Mouse (Mus musculus) midbrain, embryonic 12.5 days (tissue): Measurements from ENCODE around the gene Abca5. TPM values are rescaled to one million over a fixed set of nuclear protein-coding genes. Genes with fewer than 3 reads are reported as not detected.

Experiments
- ATAC-seq: fragments of 200-750 bp; cut with Nextera tagmentation; 2 replicates; pipeline ENCODE4 v1.8.0; 2017; ENCODE audit warnings: low read depth, moderate TSS enrichment, moderate library complexity; ENCODE audit not compliant: low FRiP score
- H3K27ac ChIP-seq: fragments of 300-500 bp; sonication (generic); replicated peaks from 2 replicates; pipeline ENCODE4 v1.5.1; 2016; ENCODE audit warnings: mild to moderate bottlenecking
- H3K27me3 ChIP-seq: fragments of 300-500 bp; sonication (generic); 2 replicates; pipeline ENCODE4 v1.6.1; 2016; ENCODE audit warnings: mild to moderate bottlenecking
- H3K36me3 ChIP-seq: fragments of 300-500 bp; sonication (generic); 2 replicates; pipeline ENCODE4 v1.6.1; 2016
- H3K4me1 ChIP-seq: fragments of 300-500 bp; sonication (generic); 2 replicates; pipeline ENCODE4 v1.6.1; 2016
- H3K4me2 ChIP-seq: fragments of 300-500 bp; sonication (generic); replicated peaks from 2 replicates; pipeline ENCODE4 v1.6.1; 2016; ENCODE audit warnings: mild to moderate bottlenecking, moderate library complexity
- H3K4me3 ChIP-seq: fragments of 300-500 bp; sonication (generic); 2 replicates; pipeline ENCODE4 v1.5.1; 2016; ENCODE audit warnings: mild to moderate bottlenecking
- H3K9ac ChIP-seq: fragments of 300-500 bp; sonication (generic); replicated peaks from 2 replicates; pipeline ENCODE4 v1.6.1; 2016; ENCODE audit warnings: mild to moderate bottlenecking, moderate library complexity
- H3K9me3 ChIP-seq: fragments of 300-500 bp; sonication (generic); 2 replicates; pipeline ENCODE4 v1.6.1; 2016; ENCODE audit warnings: mild to moderate bottlenecking
- WGBS: fragments of 180-500 bp; shearing (Covaris S2); methylation state at CpG from one replicate; pipeline ENCODE4 v1.1.7; 2016; 5-methylcytosine and 5-hydroxymethylcytosine counted together
- polyA plus RNA-seq: library from polyadenylated mRNA; unstranded; fragments of >200 nt; fragmentation: Nextera tagmentation; extraction: Ambion mirVana; gene quantifications from 2 replicates; pipeline ENCODE4 v1.2.1, GENCODE M21; 2016

The Abca5 gene
- polyA plus RNA-seq, 1 experiment from 2014 or later, result 5.9 TPM

GRCm38 (mm10) chr11:110288423-110288822, 49.1 kb downstream of the Abca5 start:
- 80% methylated on average over 3 of the region's 3 CpGs for WGBS
- no peak overlapping the region for H3K4me3 ChIP-seq
- H3K36me3 ChIP-seq, result no peaks in the 10 kb centered on the region
- H3K9me3 ChIP-seq, result no peaks in the 10 kb centered on the region
- no peak for ATAC-seq
- no peak overlapping the region for H3K9ac ChIP-seq
- H3K4me1 ChIP-seq, result no peaks in the 10 kb centered on the region
- H3K27me3 ChIP-seq, result no peaks in the 10 kb centered on the region
- H3K4me2 ChIP-seq, result no peak overlapping the region
- no peak overlapping the region for H3K27ac ChIP-seq

GRCm38 (mm10) chr11:110287694-110288093, 49.8 kb downstream of the Abca5 start:
- no peaks in the 10 kb centered on the region for H3K36me3 ChIP-seq
- H3K9ac ChIP-seq, result no peak overlapping the region
- no peaks in the 10 kb centered on the region for H3K27me3 ChIP-seq
- H3K27ac ChIP-seq, result no peak overlapping the region
- no peaks in the 10 kb centered on the region for H3K4me1 ChIP-seq
- no peak overlapping the region for H3K4me3 ChIP-seq
- ATAC-seq, result no peak
- H3K4me2 ChIP-seq, result no peak overlapping the region
- no peaks in the 10 kb centered on the region for H3K9me3 ChIP-seq
- WGBS, result 81% methylated on average over 9 of the region's 9 CpGs

- Histone ChIP-seq H3K36me3 (no peaks in the 10 kb centered on the region), H3K4me2 (no peak overlapping the region), H3K4me3 (no peak overlapping the region), H3K27me3 (no peaks in the 10 kb centered on the region), H3K9me3 (no peaks in the 10 kb centered on the region), H3K4me1 (no peaks in the 10 kb centered on the region), H3K9ac (no peak overlapping the region), H3K27ac (no peak overlapping the region)
- 88% methylated on average over 3 of the region's 3 CpGs for WGBS
- ATAC-seq, result no peak
Measured at GRCm38 (mm10) chr11:110286331-110286730, 51.2 kb downstream of the Abca5 start.

GRCm38 (mm10) chr11:110284849-110285248, 52.7 kb downstream of the Abca5 start:
- Histone ChIP-seq H3K4me1 (no peaks in the 10 kb centered on the region), H3K27ac (no peak overlapping the region), H3K27me3 (no peaks in the 10 kb centered on the region), H3K9ac (no peak overlapping the region), H3K4me3 (no peak overlapping the region), H3K4me2 (no peak overlapping the region), H3K9me3 (no peaks in the 10 kb centered on the region), H3K36me3 (no peaks in the 10 kb centered on the region)
- WGBS, result 78% methylated on average over 10 of the region's 10 CpGs
- no peak for ATAC-seq

- Histone ChIP-seq H3K4me2 (no peak overlapping the region), H3K9ac (no peak overlapping the region), H3K4me1 (no peaks in the 10 kb centered on the region), H3K27ac (no peak overlapping the region), H3K27me3 (no peaks in the 10 kb centered on the region), H3K9me3 (no peaks in the 10 kb centered on the region), H3K4me3 (no peak overlapping the region), H3K36me3 (no peaks in the 10 kb centered on the region)
- ATAC-seq, result no peak
- 89% methylated on average over 9 of the region's 9 CpGs for WGBS
Measured at GRCm38 (mm10) chr11:110284185-110284787, 53.2 kb downstream of the Abca5 start.

GRCm38 (mm10) chr11:110274794-110275193, 62.7 kb downstream of the Abca5 start:
- ATAC-seq, result no peak
- no peak overlapping the region for H3K27ac ChIP-seq
- no peaks in the 10 kb centered on the region for H3K36me3 ChIP-seq
- no peaks in the 10 kb centered on the region for H3K9me3 ChIP-seq
- H3K4me2 ChIP-seq, result no peak overlapping the region
- WGBS, result 61% methylated on average over 3 of the region's 3 CpGs
- no peak overlapping the region for H3K4me3 ChIP-seq
- no peaks in the 10 kb centered on the region for H3K27me3 ChIP-seq
- H3K4me1 ChIP-seq, result no peaks in the 10 kb centered on the region
- no peak overlapping the region for H3K9ac ChIP-seq

- ATAC-seq, result peak; percentile 69; the same call in 1 of the 2 replicates
- no peak overlapping the region for H3K27ac ChIP-seq
- 3% methylated on average over 5 of the region's 5 CpGs for WGBS
- H3K9me3 ChIP-seq, result no peaks in the 10 kb centered on the region
- H3K9ac ChIP-seq, result no peak overlapping the region
- no peaks in the 10 kb centered on the region for H3K4me1 ChIP-seq
- no peak overlapping the region for H3K4me2 ChIP-seq
- H3K36me3 ChIP-seq, result no peaks in the 10 kb centered on the region
- no peaks in the 10 kb centered on the region for H3K27me3 ChIP-seq
- H3K4me3 ChIP-seq, result no peak overlapping the region
Measured at GRCm38 (mm10) chr11:110271745-110272144, 65.8 kb downstream of the Abca5 start.

- no peaks in the 10 kb centered on the region for H3K4me1 ChIP-seq
- no peak overlapping the region for H3K4me3 ChIP-seq
- H3K27me3 ChIP-seq, result no peaks in the 10 kb centered on the region
- H3K4me2 ChIP-seq, result no peak overlapping the region
- no peaks in the 10 kb centered on the region for H3K36me3 ChIP-seq
- H3K9me3 ChIP-seq, result no peaks in the 10 kb centered on the region
- 46% methylated on average over 8 of the region's 8 CpGs for WGBS
- H3K9ac ChIP-seq, result no peak overlapping the region
- H3K27ac ChIP-seq, result no peak overlapping the region
- peak; percentile 56 for ATAC-seq
Measured at GRCm38 (mm10) chr11:110268244-110268844, 69.2 kb downstream of the Abca5 start.

GRCm38 (mm10) chr11:110267232-110267631, 70.3 kb downstream of the Abca5 start:
- H3K36me3 ChIP-seq, result no peaks in the 10 kb centered on the region
- no peak for ATAC-seq
- H3K9me3 ChIP-seq, result no peaks in the 10 kb centered on the region
- H3K4me2 ChIP-seq, result no peak overlapping the region
- H3K27me3 ChIP-seq, result no peaks in the 10 kb centered on the region
- no peak overlapping the region for H3K9ac ChIP-seq
- no peaks in the 10 kb centered on the region for H3K4me1 ChIP-seq
- 96% methylated on average over 6 of the region's 6 CpGs for WGBS
- H3K27ac ChIP-seq, result no peak overlapping the region
- no peak overlapping the region for H3K4me3 ChIP-seq

GRCm38 (mm10) chr11:110266757-110267156, 70.8 kb downstream of the Abca5 start:
- ATAC-seq, result no peak
- no peaks in the 10 kb centered on the region for H3K36me3 ChIP-seq
- no peaks in the 10 kb centered on the region for H3K27me3 ChIP-seq
- H3K4me3 ChIP-seq, result no peak overlapping the region
- H3K9ac ChIP-seq, result no peak overlapping the region
- no peak overlapping the region for H3K27ac ChIP-seq
- WGBS, result 92% methylated on average over 11 of the region's 11 CpGs
- H3K4me1 ChIP-seq, result no peaks in the 10 kb centered on the region
- no peaks in the 10 kb centered on the region for H3K9me3 ChIP-seq
- no peak overlapping the region for H3K4me2 ChIP-seq

GRCm38 (mm10) chr11:110261867-110262266, 75.6 kb downstream of the Abca5 start:
- no peak overlapping the region for H3K4me3 ChIP-seq
- 68% methylated on average over 3 of the region's 3 CpGs for WGBS
- no peaks in the 10 kb centered on the region for H3K9me3 ChIP-seq
- H3K27me3 ChIP-seq, result no peaks in the 10 kb centered on the region
- no peaks in the 10 kb centered on the region for H3K36me3 ChIP-seq
- no peaks in the 10 kb centered on the region for H3K4me1 ChIP-seq
- no peak overlapping the region for H3K9ac ChIP-seq
- ATAC-seq, result no peak
- H3K27ac ChIP-seq, result no peak overlapping the region
- no peak overlapping the region for H3K4me2 ChIP-seq

- Histone ChIP-seq H3K27me3 (no peaks in the 10 kb centered on the region), H3K4me3 (no peak overlapping the region), H3K9ac (no peak overlapping the region), H3K4me2 (no peak overlapping the region), H3K4me1 (no peaks in the 10 kb centered on the region), H3K36me3 (no peaks in the 10 kb centered on the region), H3K27ac (no peak overlapping the region), H3K9me3 (no peaks in the 10 kb centered on the region)
- WGBS, result 69% methylated on average over 4 of the region's 4 CpGs
- ATAC-seq, result no peak
Measured at GRCm38 (mm10) chr11:110257911-110258310, 79.6 kb downstream of the Abca5 start.

GRCm38 (mm10) chr11:110257061-110257460, 80.5 kb downstream of the Abca5 start:
- H3K4me1 ChIP-seq, result no peaks in the 10 kb centered on the region
- no peak for ATAC-seq
- H3K27me3 ChIP-seq, result no peaks in the 10 kb centered on the region
- WGBS, result 95% methylated on average over 4 of the region's 4 CpGs
- no peak overlapping the region for H3K4me2 ChIP-seq
- H3K4me3 ChIP-seq, result no peak overlapping the region
- H3K9me3 ChIP-seq, result no peaks in the 10 kb centered on the region
- no peak overlapping the region for H3K9ac ChIP-seq
- H3K27ac ChIP-seq, result no peak overlapping the region
- H3K36me3 ChIP-seq, result no peaks in the 10 kb centered on the region
